Mouse (Mus musculus) left cerebral cortex, postnatal 25 days (tissue): ENCODE data around the gene Asb2. TPM values are rescaled to one million over a fixed set of nuclear protein-coding genes. Genes with fewer than 3 reads are reported as not detected.

Experiments used
- DNase-seq, 2 experiments: peaks; one replicate each; pipeline ENCODE4 v3.0.0; 2022; ENCODE audit warnings: low spot score in 2 of 2, mixed read lengths in 1 of 2
- intact Hi-C: fragments of 180-260 bp; cut with DNase I; formaldehyde crosslinking; loops from one replicate; pipeline ENCODE4 v1.15.1; 2025
- total RNA-seq, 2 experiments: library from RNA; stranded (reverse); gene quantifications; 2 replicates each; pipeline ENCODE4 v1.2.3; 2021

The Asb2 gene
- total RNA-seq = 1 to 10 TPM; 2.7 to 3.4 TPM

DNA sequence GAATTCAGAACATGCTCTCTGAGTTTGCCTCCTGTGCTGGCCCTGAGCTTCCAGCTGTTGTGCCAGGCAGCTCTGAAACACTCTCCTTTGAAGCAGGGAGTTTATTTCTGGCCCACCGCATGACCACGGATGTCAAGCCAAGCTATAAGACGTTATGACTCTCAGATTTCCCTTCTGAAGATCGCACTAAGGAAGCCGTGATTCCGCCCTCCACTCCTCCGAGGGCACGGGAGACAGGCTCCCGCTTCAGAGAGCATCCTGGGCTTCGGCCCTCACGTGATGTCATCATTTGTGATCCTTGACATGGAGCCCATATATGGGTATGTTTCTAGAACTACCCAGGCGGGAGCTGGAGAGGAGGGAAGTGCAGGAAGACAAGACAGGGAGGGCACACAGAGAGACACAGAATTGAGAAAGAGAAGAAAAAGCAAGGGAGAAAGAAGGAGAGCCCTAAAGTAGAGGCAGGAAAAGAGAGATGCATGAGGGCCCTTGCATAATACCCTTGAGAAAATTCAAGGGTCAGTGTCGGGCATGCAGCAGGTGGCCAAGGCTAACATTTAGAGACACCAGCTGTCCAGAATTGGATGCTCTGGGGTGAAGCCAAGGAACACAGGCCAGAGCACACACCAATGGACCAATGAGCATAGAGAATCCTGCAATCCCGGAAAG is at the start of gene Asb2:
Gene Asb2 (minus strand): TSS at position 256 of the 669 bp plus-strand sequence.
- peak in 1 of 2 experiments; percentile 33 for DNase-seq
- intact Hi-C loops = no loop called here

DNA sequence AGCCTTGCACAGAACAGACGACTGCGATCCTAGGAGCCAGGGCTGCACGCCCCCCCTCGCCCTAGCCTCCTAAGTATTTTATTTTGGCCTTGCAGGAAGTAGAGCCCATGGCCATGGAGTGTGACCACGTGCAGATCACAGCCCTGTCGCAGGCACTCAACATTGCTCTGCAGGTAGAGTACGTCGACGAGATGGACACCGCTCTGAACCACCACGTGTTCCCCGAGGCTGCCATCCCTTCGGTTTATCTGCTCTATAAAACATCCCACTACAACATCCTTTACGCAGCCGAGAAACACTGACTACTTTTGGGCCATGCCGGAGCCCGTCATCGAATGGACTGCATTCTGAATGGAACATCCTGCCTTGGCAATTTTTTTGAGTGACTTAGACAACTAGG is 48.3 kb upstream of the Asb2 start:
- intact Hi-C loops = no loop called here
- no peak for DNase-seq

DNA sequence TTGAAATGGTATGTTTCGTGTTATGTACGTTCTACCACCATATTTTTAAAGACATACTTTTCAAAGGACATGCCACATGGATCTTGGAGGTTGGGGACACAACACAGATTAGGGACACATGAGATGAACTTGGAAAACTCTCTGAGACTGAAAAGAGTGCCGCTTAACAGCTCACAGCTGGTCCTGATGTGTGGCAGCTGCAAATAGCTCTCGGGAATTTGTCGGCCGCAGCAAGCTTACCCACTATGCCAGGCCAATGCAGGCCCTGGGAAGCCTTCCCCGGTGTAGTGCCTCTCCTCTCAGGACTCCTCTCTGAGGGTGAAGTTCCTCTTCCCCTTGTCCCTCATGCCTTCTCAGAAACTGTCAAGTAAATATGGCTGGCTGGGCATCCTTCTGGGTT is 41.0 kb upstream of the Asb2 start:
- no peak for DNase-seq
- intact Hi-C loops = no loop called here

DNA sequence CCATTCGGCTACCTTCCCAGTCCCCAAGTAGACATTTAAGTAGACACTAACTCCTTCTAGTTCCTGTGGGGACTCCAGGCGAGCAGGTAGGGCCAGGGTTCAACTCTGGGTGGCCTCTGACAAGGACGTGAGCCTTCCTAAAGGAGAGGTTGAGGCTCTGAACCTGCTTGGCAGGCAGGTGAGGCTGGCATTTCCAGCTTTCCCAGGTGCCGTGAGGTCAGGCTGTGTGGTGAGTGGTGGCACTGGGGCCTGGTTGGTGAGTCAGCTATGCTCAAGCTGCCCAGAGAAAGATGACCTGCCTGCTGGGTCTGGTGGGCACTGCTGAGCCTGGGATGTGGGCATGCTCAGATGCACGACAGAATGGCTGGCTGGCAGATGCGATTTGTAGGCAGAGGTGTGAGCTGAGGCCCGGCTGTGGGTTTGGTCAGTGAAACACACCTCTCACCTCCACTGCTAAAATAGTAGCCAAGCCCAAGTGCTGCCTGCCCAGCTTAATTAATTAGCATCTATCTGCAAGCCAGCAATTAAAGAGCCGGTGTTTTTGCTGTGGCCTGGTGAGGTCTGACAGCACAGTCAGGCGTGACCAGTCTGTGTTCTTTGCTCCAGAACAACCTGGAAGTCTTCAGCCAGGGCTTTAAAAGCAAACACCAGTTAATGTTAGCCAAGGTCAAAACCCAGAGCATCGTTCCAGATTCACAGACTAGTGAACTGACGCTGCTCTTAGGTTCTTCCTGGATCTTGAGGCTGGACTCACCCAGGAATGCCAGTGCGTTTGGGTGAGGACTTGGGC is 39.9 kb upstream of the Asb2 start:
- intact Hi-C loops = no loop called here

DNA sequence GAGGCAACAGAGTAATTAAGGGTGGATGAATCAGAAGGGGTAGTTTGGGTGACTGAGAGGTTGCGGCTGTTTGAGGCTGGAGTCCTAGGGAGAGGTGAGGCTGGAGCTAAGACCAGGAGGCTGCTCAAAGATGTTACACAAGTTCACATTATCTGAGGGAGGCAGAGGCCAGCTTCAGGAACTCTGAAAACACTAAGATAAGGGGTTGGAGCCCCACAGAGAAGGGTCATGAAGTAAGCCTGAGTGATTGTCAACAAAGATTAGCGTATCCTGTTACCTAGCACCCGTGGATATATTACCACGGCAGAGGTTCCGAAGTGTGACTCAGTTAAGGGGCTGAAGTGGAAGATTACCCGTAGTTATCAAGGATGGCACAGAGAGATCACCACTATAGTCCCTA is 37.7 kb upstream of the Asb2 start:
- DNase-seq = no peak
- intact Hi-C loops = no loop called here

More for the DNA sequence above, 39.9 kb upstream of the Asb2 start:
- DNase-seq = peak in 1 of 2 experiments; percentile 25

DNA sequence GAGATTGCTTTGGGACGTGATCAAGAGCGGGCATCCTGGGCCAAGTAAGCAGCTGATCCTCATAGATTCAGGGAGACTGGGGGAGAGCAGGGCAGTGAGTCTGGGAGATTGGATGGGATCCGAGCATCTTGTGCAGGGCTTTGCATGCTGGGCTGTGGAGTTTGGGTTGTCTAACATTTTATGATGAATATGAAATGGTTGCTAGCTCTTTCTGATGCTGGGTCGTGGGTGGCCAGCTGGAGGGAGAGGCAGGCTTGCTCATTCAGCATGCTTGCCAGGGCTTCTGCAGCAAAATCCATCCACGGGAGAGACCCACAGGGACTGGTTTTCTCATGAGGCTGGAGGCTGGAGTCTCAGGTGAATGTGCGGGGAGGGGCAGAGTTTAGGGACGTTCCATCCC is 35.3 kb upstream of the Asb2 start:
- intact Hi-C loops = no loop called here
- peak; percentile 55 to 90 for DNase-seq

DNA sequence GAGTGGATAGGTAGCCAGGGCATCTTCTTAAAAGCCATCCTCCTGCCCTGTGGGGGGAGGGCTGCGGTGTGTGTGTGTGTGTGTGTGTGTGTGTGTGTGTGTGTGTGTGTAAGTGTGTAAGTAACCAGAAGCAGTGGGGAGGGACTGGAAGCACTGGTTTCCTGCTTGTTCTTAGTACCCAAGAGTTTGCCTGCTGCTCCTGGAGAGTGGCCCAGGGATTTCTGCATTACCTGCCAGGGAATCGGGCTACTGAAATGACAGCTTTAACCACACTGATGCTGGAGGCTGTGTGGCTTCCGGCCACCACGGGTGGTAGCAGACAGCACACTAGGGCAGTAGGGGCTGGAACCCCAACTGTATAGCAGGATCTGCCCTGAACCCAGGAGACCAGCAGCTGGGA is 34.2 kb upstream of the Asb2 start:
- intact Hi-C loops = no loop called here
- DNase-seq = no peak

DNA sequence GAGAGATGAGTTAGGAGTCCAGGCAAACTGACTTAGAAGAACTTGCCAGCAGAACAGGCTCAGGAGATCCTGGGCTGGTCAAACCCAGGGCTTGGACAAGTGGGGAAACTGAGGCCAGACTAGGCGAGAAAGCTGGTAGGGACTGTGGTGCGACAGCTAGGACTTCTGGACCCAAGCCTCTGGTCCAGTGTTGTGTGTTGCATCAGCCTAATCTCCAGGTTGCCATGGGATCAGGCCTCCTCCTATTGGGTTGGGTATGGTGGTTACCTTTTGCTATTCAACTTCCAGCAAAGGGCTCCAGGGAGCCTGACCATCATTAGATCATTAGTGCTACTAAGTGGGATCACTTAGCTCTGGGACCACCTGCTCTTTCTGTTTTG is 33.5 kb upstream of the Asb2 start:
- intact Hi-C loops = no loop called here
- no peak for DNase-seq

DNA sequence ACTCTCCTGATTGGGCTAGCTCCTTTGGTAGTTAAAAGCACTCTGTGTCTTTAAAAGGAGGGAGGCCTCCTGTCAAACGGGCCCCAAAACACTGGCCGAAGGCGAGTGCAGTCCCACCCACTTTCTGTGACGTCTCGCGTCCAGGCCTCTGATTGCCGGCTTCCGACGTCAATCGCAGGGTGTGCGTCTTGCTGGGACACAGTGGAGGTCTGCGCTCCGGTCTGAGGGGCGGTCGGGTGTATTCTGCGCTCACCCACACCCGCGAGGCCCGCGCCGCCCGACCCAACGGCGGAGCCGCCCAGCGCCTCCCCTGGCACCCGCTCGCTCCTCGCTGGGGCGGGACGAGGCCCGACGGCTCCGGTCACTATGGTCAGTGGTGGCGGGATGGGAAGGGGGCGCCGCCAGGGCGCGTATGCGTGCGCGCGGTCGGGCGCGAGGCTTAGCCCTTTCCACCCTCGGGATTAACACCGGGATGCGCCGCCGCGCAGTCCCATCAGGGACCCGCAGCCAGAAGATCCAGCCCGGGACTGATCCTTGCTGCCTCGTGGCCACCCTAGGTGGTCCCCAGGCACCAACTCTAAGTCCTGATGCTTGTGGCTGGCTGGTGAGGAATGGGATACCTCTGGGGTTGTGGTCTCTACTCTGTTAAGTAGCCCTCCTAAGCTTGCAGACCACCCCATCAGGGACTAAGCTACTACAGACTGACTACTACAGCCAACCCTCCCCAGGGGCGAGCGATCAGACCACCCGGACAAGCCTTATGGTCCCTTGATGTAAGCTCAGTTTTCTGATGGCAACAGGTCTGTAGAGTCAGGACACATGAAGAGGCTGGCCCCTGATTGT is 32.9 kb upstream of the Asb2 start, which contains the start of gene Otub2:
Gene Otub2 (plus strand): TSS at position 178 of the 843 bp plus-strand sequence.
- peak; percentile 99 for DNase-seq
- intact Hi-C loops = no loop called here

DNA sequence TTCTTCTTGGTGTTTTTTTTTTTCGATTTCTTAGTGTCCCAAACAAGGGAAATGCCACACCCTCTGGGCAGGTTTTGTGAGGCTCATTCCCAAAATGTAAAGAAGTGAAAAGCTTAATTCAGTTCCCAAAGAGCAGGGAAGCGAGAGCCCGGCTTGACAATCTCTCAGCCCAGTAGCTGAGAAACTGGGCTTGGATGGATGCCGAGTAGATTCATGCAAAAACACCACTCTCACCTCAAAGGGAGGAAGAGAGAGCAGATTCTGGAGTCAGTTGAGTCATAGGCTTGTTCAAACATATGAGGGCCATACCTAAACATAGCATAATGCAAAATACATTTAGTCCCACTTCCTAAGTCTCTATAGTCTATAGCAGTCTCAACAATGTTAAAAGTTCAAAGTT is 24.4 kb upstream of the Asb2 start:
- intact Hi-C loops = no loop called here
- peak in 1 of 2 experiments; percentile 52 for DNase-seq

DNA sequence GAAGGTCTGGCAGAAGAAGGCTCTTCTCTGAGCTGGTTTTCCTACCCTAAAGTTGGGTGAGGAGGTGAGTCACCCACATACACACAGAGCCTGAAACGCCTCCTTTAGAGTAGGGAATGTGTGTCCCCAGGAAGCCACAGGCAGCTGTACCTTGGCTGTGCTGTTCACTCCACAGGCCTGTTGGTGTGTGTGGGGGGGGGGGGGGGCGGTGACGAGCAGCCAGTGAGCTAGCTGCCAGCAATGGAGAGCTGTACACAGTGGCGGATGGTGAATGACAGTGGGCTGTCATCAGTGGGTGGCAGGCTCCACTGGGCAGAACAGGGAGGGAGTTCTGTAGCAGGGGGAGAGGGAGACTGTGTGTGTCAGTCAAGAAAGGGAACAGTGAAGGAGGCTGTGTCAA is 21.0 kb upstream of the Asb2 start:
- intact Hi-C loops = loop anchor here (2.0 kb wide), 1 partner anchor 32 kb away; no protein-coding TSS in a partner anchor

DNA sequence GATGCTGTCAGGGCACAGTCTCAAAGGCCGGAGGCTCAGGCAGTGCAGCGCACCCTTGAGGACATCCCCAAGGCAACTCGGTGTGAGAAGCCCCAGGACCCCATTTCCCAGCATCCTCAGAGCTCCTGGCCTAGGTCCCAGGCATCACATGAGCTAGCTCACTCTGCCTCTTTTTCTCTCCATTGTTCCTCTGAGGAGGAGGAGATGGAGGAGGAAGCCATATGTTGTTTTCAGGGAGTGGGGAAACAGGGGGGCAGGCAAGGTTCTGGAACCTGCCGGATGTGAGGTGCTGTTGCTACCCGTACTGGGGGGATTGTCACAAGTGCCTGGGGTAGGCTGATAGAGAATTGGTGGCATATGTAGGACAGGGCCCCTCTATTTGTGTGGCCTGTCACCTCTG is 20.3 kb upstream of the Asb2 start:
- DNase-seq = peak; percentile 66 to 90

More for the DNA sequence above, 21.0 kb upstream of the Asb2 start:
- DNase-seq = peak; percentile 49 to 87

DNA sequence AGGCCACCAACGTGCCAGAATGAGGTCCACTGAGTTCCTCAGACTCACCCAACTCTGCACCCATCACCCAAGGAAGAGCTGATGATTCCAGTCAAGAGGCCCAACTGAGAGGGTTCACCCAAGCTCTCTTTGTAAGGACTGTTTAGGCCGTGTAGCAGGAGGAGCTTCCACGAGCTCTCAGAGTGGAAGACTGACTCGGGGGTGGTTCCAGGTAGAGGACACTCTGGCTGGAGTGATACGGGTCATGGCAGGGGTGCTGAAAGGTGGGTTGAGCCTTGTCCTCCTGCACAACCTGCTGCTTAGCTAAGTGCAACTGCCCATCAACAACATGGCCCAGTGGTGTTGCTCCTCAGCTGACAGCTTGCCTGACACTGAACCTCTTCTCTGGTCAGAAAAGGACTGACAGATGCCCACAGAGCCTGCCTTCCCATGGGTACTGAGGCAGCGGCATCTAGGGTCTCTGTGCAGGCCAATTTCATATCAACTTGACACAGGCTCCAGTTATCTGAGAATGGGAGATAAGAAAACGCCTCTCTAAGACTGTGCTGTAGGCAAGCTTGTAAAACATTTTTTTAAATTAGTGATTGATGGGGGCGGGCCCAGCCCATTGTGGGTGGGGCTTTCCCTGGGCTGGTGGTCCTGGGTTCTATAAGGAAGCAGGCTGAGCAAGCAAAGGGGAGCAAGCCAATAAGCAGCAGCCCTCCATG is 17.9 kb upstream of the Asb2 start:
- intact Hi-C loops = no loop called here
- DNase-seq = no peak

More for the DNA sequence above, 20.3 kb upstream of the Asb2 start:
- intact Hi-C loops = loop anchor here (2.0 kb wide), 1 partner anchor 33 kb away; no protein-coding TSS in a partner anchor

DNA sequence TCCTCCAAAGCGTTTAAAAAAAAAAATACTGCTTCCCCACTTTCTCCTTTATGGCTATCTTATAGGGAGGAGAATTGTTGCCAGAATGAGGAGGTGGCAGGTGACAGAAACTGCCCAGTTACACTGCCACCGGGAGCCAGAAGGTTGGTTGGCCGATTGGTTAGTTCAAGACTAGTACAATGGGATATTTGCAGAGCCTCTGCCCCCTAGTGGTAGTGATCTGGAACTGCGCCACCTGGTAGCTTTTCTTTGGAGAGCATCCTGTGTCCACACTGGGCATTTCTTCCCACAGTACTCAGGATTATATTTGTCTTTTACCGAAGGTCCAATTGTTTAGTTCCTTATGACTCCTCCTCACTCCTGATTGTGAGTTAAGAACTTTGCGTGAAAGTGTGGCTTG is 15.9 kb upstream of the Asb2 start:
- peak; percentile 48 to 68 for DNase-seq
- intact Hi-C loops = no loop called here

DNA sequence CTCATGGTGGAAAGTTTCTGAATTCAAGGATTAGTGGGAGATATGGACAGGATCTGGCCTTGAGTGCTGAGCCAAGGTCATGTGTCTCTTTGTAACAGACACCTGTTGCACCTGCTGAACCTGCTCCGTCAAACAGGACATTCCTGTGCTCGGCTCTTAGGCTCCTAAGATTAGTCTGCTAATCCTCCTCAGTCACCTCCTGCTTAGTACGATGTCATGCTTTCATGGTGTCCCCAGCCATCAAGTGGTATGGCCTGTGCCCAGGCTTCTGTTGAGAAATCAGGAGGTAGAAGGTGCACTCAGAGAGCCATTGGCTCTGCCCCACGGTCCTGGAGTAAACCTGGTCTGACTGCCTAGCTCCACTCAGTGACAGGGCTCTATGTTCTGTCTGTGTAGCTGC is 15.1 kb upstream of the Asb2 start:
- DNase-seq = no peak
- intact Hi-C loops = no loop called here

DNA sequence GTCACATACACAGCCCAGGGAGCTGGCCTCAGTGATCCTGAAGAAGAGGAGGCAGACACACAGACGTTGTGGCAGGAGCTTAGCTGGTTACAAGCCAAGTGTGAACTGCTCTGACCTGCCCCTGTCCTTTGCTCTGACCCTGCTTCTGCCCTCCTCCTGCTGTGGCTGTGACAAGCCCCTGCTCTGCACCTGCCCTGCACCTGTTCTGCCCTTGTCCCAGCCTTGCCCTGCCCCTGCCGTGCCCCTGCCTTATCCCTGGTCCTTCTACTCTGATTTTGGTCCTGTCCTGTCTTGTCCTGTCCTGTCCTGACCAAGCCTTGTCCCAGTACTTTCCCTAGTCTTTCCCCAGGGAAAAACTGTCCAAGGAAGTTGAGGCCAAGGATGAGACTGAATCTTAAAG is 13.0 kb upstream of the Asb2 start:
- DNase-seq = no peak
- intact Hi-C loops = loop anchor here (5.0 kb wide), 1 partner anchor 41 kb away; no protein-coding TSS in a partner anchor

DNA sequence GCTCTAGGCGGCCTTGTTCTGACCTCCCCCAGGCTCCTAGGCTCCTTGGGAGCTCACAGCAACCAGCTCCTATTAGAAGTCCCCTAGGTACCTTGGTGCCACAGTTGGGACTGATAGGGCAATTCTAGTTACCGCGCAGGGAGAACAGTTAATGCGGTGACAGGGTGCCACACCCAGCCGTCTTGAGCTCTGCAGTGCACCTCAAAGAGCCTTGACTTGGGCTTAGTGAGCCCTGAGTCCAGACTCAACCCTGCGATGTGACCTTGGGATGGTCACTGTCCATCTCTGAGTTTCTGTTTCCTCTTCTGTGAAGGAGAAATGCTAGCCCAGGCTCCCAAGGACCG is 12.5 kb upstream of the Asb2 start:
- DNase-seq = no peak
- intact Hi-C loops = loop anchor here (5.0 kb wide), 1 partner anchor 41 kb away; no protein-coding TSS in a partner anchor

DNA sequence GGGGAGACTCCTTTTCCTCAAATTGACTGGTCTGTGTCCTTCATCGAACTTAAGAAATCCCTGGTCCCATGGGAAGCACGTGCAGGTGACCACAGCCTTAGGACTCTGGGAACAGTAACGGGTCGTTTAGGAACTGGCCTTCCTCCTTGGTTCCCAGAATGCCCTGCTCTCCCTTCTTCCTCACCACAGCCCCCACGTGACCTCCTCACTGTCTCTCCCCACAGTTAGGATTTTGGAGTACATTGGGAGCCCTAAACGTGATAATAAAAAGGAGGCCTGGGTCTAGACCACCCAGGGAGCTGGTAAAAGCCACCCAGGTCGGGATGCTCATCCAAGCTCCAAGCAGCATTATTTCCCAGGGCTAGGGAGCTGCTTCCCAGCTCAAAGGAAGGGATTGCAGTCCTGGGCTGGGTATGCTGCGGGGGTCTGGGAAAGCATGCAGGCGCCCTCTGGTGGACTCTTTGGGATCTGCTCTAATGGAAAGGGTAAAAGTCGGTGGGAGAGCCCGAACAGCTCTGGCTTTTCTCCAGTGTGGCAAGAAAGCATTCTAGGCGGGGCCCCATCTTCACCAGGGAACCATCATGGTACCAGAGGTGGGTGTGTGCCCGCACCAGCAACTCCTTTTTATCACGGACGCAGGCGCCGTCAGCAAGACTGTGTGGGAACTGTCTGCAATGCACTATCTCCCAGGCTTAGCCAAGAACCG is 12.0 kb upstream of the Asb2 start:
- intact Hi-C loops = loop anchor here (5.0 kb wide), 1 partner anchor 40 kb away; no protein-coding TSS in a partner anchor
- DNase-seq = peak; percentile 74 to 81

DNA sequence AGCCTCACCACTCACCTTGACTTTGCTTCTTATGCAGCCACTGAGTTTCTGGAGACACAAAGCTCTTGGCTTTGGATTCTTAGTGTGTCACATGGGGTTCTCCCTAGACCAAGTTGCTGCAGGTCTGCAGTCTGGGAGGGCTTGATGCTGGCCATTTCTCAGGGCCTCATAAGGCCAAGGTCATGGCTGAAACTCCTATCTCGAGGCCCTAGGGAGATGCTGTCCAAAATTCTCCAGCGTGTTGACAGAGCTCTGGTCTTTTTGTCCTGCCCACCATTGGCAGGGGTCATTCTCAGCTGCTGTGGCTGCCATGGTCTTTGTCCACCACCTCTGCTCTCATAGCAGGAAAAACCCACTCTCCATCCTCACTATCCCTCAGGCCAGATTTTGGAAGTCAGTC is 11.4 kb upstream of the Asb2 start:
- no peak for DNase-seq
- intact Hi-C loops = loop anchor here (5.0 kb wide), 1 partner anchor 40 kb away; no protein-coding TSS in a partner anchor
